Mouse (Mus musculus) heart, postnatal 10 days (tissue): Measurements from ENCODE around the gene Gm16503. TPM values are rescaled to one million over a fixed set of nuclear protein-coding genes. Genes with fewer than 3 reads are reported as not detected.
"Not testable (repeated sequence)": the region's sequence is repeated elsewhere in the genome, so short reads cannot be mapped to it uniquely, and the experiment has no call there.

Experiments used
- DNase-seq, 2 experiments: peaks; one replicate each; pipeline ENCODE4 v3.0.0; 2021
- intact Hi-C: fragments of 180-260 bp; cut with DNase I; formaldehyde crosslinking; loops from one replicate; pipeline ENCODE4 v1.15.1; 2025
- total RNA-seq, 2 experiments: library from RNA; stranded (reverse); gene quantifications; 2 replicates each; pipeline ENCODE4 v1.2.3; 2021

The Gm16503 gene
- under 1 TPM; 0.34 to 0.47 TPM for total RNA-seq

DNA sequence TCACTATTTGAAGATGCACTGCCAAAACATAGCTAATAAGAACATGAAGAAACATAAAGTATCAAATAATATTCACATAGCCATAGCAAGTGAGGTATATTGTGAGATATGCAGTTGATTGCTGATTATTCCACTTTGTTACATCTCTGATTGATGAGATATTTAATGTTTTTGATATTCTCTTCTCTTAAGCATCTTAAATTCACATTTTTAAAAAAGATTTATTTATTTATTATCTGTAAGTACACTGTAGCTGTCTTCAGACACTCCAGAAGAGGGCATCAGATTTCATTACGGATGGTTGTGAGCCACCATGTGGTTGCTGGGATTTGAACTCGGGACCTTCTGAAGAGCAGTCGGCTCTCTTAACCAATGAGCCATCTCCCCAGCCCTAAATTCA is at the start of gene Gm16503:
Gene Gm16503 (plus strand): TSS at position 301 of the 400 bp plus-strand sequence.
- intact Hi-C loops, DNase-seq: not testable (repeated sequence)

DNA sequence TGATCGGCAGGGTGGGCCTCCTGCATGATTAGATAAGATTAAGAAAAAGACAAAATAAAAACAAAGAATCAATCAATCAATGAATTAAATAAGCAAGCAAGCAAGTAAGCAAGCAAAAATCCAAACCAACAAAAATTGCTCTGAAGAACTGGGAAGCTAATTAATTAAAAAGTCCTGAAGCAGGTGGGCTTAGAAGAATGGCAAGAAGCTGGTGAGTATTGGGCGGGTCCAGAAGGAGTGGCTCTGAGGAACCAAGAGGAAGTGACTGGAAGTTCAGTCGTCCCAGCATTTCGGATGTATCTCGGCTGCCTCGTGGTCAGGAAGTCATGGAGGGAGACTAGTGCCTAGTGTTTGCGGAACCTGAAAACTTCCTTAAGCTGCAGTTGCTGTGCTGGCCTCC is 47.9 kb upstream of the Gm16503 start, which contains the start of gene Zfp982:
Gene Zfp982 (plus strand): TSS at position 301 of the 400 bp plus-strand sequence.
- DNase-seq, intact Hi-C loops: not testable (repeated sequence)

DNA sequence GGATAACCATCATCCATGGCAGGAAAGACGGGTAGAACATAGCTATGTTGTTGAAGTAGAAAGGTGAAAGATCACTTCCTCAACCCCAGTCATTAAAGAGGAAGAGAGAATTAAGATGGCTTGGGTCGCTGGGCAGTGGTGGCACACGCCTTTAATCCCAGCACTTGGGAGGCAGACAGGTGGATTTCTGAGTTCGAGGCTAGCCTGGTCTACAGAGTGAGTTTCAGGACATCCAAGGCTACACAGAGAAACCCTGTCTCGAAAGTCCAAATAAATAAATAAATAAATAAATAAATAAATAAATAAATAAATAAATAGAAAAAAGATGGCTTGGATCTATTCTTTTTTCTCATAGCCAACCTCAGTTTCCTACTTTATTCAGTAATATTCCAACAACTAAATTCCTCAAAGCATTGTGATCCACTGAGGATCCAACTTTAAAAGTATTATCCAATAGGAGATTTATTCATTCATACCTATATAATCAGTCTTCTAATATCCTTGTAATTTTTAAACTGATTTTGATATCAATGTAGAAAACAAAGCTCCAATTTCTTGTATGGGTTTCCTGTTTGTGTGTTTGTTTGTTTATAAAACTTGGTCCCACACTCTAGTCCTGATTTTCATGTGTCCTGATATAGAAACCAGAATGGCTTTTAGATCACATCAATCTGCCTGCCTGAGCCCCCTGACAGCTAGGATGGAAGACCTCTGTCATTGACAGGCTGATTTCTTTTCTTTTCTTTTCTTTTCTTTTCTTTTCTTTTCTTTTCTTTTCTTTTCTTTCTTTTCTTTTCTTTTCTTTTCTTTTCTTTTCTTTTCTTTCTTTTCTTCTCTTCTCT is 41.0 kb upstream of the Gm16503 start:
- DNase-seq, intact Hi-C loops: not testable (repeated sequence)

DNA sequence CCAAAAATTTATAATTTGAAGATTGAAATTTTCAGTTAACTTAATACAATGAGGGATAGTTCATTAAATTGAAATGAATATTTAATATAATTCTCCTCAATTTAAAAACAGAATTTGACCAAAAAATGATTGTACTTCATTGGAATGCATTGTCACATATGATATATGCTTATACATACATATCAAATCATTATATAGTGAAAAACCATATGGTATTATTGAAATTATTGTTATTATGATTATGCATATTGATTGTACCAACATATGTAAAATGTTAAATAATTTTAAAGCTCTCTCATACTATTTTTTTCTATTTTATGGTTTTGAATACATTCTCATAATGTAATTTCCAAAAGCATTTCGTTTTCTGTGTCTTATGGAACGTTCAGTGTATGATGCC is 30.8 kb upstream of the Gm16503 start:
- no peak for DNase-seq
- intact Hi-C loops = no loop called here

DNA sequence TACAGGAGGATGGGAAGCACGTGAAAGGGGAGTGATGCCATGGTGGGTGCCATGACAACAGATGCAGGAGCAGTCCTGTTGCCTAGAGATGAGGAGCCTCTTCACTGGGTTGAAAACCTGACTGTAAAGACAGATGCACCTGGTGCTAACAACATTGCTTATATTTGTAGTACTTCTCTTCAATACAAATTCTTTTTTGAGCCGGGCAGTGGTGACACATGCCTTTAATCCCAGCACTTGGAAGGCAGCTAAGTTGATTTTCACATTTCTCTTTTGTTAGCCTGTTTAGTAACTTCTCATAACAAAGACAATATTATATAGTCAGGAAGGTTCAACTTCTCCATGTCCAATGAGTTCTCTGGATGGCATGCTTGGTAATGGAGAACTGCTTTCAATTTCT is 21.0 kb upstream of the Gm16503 start:
- intact Hi-C loops = loop anchor here (1.0 to 5.0 kb wide), 2 partner anchors 68 to 1960 kb away; no protein-coding TSS in a partner anchor
- no peak for DNase-seq

DNA sequence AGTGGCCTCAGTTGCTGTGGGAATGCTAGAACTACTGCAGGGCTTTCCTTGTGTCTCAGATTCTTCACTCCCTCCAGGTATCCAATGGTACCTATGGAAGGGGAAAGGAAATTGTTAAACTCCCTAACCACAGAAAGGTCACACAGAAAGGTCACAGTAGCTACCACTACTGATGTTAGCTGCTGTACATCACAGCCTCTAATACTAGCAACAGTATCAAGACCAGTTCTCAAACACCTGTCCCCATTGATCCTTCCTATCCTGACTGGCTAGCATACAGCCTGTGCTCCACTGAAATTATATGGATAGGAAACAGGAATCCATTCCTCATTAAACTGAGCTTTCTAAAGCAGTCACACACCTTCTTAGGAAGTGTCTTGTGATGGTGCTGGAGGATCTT is 19.9 kb upstream of the Gm16503 start:
- intact Hi-C loops = no loop called here
- no peak for DNase-seq

DNA sequence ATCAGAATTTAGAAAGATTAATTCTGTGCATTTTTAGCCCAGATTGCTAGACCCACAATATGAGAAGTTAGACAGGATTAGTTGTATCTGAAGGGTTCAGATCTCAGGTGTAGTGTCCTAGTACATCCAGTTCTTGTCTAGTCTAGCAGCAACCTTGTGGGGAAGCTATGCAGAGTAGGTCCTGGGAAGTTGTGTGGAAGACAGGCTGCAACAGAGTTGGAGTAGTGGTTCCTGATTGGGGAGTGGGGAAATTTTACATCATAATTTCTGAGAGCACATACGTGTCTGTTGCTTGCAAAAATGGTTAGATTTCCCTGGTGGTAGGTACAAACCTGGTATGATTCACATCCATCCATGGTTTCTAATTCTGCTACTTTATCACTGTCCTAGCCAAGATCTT is 14.9 kb upstream of the Gm16503 start:
- intact Hi-C loops = no loop called here
- DNase-seq = no peak

DNA sequence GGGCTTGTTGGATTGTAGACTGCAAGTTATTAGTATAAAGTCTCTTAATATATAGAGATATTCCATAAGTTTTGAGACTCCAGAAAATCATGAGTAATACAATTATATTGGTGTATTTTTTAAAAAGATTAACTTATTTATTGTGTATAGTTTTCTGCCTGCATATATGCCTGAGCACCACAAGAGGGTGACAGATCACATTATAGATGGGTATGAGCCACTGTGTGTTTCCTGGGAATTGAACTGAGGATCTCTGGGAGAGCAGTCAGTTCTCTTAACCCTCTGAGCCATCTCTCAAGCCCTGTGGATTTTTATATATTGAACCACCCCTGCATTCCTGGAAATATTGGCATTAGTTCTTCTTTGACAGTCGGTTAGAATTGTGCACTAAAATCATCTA is 9.7 kb upstream of the Gm16503 start:
- intact Hi-C loops = no loop called here
- DNase-seq = no peak

DNA sequence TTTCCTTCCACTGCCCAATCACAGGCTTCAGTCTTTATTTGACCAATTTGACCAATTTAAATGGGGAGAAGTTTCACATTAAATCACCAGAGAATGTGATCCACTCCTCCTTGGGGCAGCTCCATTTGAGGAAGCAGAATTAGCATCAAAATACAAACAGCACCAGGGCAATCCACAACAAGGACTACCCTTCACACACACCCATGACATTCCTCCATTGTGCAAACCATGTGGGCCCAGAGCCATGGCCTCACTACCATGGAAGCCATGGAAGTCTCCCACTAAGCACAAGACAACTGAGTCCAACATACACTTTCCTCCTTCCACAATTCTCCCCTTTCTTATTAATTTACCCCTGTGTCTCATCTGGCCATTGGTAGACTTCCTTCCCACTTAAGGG is 4.1 kb upstream of the Gm16503 start:
- intact Hi-C loops, DNase-seq: not testable (repeated sequence)

DNA sequence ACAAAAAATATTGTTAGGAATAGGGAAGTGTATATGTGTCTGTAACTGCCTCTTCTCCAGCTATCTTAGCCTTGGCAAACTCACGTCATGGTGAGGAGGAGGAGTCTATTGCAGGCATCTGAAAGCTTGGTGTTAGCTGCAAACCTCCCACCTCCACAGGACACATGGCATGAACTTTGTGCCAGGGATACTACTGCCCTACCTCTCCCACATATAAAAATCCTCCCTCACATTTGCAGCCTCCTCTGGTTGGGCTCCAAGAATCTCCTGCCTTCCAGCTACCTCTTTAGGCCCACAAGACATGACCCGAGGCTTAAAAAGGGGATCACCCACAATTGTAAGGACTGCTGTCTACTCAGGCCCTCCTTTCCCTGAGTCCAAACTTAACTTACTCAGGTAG is 2.3 kb upstream of the Gm16503 start:
- intact Hi-C loops = no loop called here
- DNase-seq = no peak

DNA sequence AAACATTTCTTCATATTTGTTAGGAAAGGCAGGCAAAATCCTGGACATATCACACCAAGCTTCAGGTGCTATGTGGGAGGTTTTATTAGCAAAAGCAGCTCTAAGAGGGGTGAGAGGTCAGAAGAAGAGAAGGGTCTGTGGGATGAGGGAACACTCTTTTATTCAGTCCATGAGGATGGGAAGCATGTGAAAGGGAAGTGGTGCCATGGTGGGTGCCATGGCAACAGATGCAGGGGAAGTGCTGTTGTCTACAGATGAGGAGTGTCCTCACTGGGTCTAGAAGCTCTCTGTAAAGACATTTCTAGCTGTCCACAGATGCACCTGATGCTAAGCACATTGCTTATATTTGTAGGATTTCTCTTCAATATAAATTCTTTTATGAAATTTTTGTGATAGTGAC is 1.1 kb downstream of the Gm16503 start:
- intact Hi-C loops = no loop called here
- no peak for DNase-seq

DNA sequence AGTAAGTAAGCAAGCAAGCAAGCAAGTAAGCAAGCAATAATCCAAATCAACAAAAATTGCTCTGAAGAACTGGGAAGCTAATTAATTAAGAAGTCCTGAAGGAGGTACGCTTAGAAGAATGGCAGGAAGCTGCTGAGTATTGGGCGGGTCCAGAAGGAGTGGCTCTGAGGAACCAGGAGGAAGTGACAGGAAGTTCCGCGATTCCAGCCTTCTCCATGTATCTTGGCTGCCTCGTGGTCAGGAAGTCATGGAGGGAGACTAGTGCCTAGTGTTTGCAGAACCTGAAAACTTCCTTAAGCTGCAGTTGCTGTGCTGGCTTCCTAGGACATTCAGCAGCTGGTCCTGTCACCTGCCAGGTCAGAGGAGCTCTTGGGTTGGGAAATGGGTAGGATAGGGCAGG is 13.1 kb downstream of the Gm16503 start, which contains the start of gene Zfp985:
Gene Zfp985 (plus strand): TSS at position 207 of the 400 bp plus-strand sequence.
- DNase-seq, intact Hi-C loops: not testable (repeated sequence)

DNA sequence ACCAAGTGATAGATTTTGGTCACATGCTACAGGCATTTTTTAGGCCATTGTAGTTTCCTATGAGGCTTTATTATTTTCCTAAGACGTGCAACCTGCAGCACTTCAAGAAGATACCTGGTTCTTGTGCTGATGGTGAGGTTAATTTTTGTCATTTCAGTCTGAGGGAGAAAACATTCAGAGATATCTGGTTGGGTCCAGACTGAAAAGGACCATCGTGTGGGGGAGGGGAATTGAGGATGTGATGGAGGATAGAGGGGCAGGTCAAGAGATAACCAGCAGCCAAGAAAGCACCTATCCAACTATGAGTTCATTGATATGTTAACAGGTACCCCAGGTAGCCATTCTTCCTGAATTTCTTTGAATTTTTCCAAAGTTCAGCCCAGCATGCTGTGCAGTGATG is 14.3 kb downstream of the Gm16503 start:
- intact Hi-C loops, DNase-seq: not testable (repeated sequence)

DNA sequence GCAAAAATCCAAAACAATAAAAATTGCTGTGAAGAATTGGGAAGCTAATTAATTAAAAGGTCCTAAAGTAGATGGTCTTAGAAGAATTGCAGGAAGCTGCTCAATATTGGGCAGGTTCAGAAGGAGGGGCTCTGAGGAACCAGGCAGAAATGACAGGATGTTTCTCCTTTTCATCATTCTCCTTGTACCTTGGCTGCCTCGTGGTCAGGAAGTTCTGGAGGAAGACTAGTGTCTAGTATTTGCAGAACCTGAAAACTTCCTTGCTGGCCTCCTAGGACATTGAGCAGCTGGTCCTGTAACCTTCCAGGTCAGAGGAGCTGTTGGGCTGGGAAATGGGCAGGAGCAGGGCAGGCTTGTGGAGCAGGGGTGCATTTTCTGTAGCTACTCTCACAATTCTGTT is 16.9 kb downstream of the Gm16503 start:
- intact Hi-C loops, DNase-seq: not testable (repeated sequence)

DNA sequence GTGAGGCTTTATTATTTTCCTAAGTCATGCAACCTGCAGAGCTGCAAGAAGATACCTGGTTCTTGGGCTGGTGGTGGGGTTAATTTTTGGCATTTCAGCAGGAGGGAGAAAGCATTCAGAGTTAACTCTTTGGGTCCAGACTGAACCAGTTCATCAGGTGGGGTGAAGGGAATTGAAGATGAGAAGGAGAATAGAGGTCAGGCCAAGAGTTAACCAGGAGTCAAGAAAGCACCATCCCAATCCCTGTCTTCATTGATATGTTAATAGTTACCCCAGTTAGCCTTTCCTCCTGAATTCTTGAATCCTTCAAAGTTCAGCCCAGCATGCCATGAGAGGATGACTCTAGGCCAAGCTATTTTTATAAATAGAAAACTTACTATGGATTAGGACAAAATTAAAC is 18.0 kb downstream of the Gm16503 start:
- intact Hi-C loops = not testable (repeated sequence)

DNA sequence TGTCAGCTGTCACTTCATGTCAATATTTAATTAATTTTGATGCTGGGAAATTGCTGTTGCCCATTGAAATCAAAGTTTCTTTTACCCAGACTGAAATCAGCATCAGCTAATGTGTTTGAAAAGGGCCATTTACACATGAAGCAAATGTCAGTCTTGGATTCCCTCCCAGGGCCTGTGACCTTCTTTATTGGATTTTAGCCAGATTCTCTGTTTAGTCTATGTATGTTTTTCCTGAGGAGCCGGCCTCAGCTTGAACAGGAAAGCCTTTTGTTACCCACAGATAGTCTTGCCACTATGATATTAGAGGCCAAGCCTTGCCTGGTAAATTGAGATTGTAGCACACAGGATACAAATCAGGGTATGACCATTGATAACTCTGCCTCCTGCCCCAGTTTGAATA is 19.1 kb downstream of the Gm16503 start:
- intact Hi-C loops = not testable (repeated sequence)
- peak; percentile 38 to 55 for DNase-seq

More for the DNA sequence above, 18.0 kb downstream of the Gm16503 start:
- not testable (repeated sequence) for DNase-seq

DNA sequence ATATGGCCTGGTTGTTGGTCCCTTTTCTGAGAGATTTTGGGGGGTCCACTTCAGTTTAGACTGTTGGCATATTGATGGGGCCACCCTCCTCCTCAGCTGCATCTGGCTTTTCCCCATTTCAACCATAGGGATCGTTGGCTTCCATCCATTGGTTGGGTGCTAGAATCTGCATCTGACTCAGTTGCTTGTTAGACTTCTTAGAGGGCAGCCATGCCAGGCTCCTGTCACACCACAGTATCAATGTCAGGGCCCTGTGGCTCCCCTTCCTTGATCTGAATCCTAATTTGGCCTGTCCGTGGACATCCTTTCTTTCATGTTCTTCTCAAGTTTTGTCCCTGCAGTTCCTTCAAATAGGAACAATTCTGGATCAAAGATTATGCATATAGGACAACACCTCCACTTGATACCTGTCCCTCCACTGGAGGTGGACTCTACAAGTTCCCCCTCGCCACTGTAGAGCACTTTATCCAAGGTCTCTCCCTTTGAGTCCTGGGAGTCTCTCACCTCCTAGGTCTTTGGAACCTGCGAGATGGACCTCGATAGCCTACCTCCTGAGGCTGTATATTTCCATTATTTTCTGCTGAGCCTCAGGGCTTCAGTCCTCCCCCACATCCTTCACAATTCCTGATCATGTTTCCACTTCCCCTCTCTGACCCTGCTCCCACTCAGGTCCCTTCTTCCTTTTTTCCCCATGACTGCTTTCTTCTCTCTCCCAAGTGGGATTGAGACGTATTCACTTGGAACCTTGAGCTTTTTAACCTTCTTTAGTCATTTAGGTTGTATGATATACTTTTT is 25.6 kb downstream of the Gm16503 start:
- intact Hi-C loops = no loop called here
- DNase-seq = no peak

DNA sequence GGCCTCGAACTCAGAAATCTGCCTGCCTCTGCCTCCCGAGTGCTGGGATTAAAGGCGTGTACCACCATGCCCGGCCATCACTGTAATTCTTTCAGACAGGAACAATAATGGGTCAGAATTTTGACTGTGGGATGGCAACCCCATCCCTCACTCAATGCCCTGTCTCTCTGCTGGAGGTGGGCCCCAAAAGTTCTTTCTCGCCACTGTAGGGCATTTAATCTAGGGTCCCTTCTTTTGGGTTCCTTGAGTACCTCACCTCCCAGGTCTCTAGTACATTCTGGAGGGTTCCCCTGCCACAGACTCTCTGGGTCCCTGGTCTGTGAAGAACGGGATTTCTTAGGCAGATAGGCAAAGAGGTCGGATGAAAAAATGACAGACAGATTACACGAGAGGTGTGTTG is 31.1 kb downstream of the Gm16503 start:
- intact Hi-C loops, DNase-seq: not testable (repeated sequence)

DNA sequence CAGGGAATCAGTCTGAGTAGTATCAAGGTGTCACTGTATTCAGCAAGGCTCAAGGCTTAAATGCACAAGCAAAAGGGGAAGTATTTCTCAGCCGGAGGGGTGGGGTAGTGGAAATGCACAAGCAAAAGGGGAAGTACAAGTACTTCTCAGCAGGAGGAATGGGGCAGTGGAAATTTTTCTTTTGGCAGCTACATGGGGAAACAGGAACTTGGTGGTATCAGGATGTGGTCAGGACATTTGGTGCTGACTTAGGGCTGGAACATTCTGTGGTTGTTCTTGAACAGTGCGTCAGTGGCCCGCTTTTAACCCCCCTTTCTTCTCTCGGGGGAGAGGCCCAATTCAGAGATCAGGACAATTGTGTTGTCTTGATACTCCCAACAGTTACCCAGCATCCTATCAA is 39.4 kb downstream of the Gm16503 start:
- DNase-seq, intact Hi-C loops: not testable (repeated sequence)

DNA sequence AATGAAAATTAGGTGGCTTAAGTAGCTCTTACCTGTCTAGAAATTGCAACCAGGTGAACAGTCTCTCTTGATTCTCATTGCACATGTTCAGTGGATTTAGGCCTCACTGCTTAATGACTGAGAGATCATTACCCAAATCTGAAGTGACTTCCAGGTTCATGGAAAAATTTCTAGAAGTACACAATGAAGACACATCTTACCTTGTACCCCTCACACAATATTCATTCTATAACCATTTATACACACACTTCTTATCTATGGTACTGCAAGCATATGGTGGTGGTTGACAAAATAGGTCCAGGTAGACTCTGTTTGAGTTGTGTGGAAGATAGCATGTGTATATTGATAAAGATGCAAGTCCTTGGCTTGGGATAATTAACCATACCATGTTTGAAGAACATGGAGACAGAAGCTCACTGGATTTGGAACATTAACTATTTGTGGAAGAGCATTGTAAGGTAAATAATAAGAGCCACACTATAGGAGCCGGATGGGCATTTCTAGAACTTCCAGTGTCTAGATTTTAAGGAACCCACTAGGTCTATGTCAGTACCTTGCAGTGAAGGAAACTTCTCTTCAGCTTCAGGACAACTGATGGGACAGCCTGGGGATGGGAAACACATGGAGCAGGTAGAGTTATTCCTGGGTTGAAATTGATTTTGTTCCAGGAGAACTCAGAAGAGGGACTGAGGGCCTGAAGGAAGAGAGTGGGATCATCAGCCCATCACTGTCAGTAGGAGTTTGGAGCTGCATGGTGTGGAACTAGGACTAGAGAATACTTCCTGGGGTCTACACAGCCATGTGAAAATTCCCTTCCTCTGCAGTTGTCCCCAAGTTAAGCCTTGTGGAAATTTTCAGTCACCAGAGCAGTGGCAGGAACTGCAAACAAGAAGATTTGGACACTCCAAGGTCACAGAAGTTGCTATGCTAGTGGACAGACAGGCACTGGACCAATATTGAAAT is 46.8 kb downstream of the Gm16503 start:
- no peak for DNase-seq
- intact Hi-C loops = loop anchor here (5.0 kb wide), 1 partner anchor 69 kb away; no protein-coding TSS in a partner anchor
